Mouse (Mus musculus) embryo, embryonic 11 days (tissue): ENCODE data around the gene Jmjd1c.

Source experiments
- DNase-seq: peaks from one replicate; pipeline ENCODE4 v3.0.0-alpha.2; 2015

Jmjd1c gene

GRCm38 (mm10) chr10:67072600-67072999 is 23.3 kb upstream of the Jmjd1c start:
- no peak for DNase-seq

GRCm38 (mm10) chr10:67073577-67073976 is 22.3 kb upstream of the Jmjd1c start:
- no peak for DNase-seq

DNA sequence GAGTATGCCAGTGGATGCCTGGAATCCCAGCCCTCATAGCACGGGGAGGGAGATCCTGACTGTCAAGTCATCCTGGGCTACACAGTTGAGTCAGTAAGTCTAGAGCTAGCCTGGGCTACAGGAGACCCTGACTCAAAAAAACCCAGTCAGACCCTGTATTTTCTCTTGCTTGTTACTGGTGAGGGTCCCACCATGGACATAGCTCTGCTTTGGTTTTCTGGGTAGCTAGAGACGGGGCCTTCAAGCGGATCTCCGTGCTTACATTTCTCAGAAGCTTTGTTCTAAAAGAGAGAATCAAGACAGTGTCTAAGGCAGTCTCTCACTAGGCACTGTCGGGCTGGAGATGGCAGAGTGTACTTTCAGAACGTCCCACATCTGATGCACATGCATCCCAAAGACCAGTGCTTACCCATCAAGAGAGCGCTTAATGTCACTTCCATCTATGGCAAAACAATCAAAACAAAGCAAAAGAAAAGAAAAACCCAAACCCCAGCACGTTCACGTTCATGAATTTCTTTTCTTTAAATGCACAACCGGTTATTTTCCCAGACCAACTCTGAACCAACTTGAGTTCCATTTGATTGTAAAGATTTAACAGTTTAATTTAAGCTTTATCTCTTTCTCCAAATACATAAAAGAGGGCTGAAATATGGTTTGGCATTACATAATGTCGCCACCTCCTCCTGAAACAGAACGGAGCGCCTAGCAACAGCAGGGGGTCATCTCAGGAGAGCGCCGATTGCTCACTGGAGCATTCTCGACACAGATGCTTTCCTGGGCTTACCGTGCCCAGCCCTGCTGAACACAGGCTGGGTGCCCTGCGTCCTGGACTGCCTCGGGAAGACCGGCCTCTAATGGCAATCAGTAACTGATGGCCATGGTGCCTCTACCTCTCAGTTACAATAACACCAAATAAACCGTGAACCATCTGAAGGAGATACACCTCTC is 19.7 kb upstream of the Jmjd1c start:
- DNase-seq = no peak

DNA sequence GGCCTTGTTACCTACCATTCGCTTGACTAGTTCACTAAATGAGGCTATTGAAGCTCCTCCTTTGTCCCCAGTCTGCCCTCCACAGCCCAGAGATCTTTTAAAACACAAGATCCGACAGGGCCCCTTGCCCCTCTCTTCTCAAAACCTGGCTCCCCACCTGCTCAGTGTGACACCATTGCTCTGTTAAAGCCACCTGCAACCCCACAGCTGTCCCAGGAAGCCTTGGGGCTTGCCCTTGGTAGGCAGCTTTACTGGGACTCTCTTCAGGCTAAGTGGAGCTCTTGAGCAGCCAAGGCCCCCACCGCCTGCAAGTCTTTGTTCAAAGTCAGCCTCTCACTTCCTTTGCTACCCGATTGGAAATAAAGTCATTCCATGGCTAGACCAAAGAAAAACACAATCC is 16.9 kb upstream of the Jmjd1c start:
- no peak for DNase-seq

GRCm38 (mm10) chr10:67081206-67082007 is 14.5 kb upstream of the Jmjd1c start:
- no peak for DNase-seq

DNA sequence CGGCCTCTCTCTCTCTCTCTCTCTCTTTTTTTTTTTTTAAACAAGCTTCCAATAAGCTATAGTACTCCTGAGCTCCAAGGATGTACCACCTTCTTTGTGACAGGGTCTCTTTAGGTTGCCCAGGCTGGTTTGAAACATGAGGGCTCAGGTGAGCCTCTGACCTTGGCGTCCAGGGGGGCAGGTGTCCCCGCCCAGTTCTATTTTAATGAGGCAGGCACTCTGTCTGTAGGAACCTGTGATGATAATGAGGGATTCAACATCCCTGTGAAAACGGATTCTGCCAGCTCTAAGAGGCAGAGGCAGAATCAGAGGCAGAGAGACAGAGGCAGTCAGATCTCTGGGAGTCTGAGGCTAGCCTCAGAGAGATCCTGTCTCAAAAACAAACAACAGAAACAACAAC is 13.4 kb upstream of the Jmjd1c start:
- DNase-seq = no peak

- DNase-seq = peak; percentile 33
Measured at GRCm38 (mm10) chr10:67083446-67084166, 12.3 kb upstream of the Jmjd1c start.

GRCm38 (mm10) chr10:67085124-67085523 is 10.8 kb upstream of the Jmjd1c start:
- DNase-seq = no peak

DNA sequence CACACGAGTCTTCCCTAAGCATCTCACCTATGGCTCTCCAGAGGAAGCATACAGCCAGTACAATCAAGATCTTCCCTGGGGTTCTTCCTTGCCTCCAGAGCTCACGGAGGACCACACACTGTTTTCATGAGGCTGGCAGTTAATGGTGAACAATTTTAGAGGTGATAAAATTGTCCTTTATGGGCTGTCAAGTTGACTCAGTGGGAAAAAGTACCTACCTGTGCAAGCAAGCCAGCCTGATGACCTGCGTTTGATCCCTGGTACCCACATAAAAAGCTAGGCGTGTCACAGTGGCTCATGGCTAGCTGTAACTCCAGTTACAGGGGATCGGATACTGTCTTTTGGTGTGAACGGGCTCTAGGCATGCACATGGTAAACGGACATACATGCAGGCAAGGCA is 10.0 kb upstream of the Jmjd1c start:
- no peak for DNase-seq

- DNase-seq = no peak
Measured at GRCm38 (mm10) chr10:67087447-67088226, 8.3 kb upstream of the Jmjd1c start.

- no peak for DNase-seq
Measured at GRCm38 (mm10) chr10:67090611-67091010, 5.3 kb upstream of the Jmjd1c start.

- no peak for DNase-seq
Measured at GRCm38 (mm10) chr10:67094922-67095321, 1.0 kb upstream of the Jmjd1c start.

DNA sequence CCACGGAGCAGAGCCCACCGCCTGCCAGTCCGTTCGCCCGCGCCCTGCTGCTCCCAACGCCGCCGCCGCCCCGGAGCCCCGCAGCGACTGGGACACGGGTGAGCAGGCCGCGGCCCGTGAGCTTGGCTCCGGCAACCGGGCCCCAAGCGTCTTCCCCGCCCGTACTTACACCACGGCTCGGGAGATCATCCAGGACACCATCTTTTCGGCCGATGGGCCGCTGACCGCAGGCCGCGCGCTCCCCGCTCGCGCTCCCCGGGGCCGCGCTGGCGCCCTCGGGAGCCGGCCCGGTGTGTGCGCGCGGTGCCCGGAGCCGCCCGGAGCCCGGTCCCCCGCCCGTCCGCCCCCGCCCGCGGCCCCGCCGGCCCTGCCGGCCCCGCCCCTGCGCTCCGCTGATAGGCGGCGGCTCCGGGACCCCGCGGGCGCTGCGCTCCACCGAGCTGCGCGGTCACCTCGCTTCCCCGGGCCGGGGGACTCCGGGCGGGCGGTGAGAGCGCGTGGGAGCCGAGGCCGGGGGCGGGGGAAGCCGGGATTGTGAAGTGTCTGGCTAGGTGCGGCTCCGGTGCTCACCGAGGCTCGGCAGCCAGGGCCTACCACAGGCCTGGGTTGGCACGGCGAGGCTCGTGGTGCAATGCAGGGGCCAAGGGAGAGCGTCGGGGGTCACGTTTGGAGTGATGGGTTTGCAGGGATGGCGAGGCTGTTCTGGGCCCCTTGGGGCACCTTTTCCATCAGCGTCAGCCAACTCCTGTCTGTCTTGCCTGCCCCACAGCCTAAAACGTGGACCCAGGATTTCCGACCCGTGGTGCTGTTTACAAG is 904 bp downstream of the Jmjd1c start, which contains the start of gene Reep3:
Gene Reep3 (minus strand): TSS at position 325 of the 816 bp plus-strand sequence.
- peak; percentile 86 for DNase-seq

- DNase-seq = peak; percentile 56
Measured at GRCm38 (mm10) chr10:67097437-67098150, 1.7 kb downstream of the Jmjd1c start.

DNA sequence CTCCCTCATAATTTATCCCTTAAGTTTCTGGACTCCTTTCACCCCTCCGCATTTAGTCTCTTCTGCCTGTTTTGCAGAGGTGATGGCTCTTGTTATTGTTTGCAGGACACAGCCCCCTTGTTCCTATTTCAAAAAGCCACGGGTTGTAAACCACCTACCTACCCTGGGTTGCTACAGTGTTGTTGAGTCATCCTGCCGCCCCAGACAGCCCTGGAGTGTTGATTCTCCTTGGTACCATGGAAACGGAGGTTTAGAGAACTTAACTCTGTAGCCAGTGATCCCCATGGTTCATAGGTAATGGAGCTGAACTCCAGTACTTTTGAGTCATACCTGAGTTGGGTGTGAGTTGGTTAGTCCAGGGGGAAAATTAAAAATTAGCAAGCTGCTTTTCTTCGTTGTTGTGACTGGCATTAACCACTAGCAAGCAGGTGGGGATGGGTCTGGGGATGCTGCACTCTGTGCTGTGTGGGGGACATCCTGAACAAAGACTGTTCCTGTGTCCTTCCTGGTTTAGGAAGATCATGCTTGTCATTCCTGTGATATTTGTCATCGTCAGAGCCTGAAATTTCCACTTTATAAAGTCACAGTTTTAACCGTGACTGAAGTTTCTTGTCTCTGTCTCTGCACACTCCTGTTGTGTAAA is 2.6 kb downstream of the Jmjd1c start:
- no peak for DNase-seq

GRCm38 (mm10) chr10:67099183-67099929 is 3.4 kb downstream of the Jmjd1c start:
- DNase-seq = no peak

GRCm38 (mm10) chr10:67100011-67100661 is 4.2 kb downstream of the Jmjd1c start:
- DNase-seq = no peak

DNA sequence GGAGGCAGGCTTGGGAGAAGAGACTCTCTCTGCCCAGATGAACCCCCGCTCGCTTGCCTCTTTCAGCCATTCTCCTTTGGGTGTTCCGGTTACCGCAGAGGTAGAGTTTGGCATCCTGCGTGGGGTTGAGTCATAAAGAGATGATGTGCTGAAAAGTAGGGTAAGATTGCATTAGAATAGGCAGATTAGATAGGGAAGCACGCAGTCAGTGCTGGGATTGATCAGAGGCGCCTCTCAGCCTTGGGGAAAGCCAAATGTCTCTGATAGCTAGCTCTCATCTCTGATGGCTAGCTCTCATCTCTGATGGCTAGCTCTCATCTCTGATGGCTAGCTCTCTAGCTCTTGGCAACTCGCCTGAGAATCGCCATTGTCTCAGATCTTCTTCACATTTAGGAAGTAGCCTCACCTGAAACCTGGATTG is 4.9 kb downstream of the Jmjd1c start:
- no peak for DNase-seq

GRCm38 (mm10) chr10:67104543-67104942 is 8.6 kb downstream of the Jmjd1c start:
- DNase-seq = peak; percentile 51
